Mouse (Mus musculus) kidney, adult 9 months (tissue): ENCODE results near the gene Col6a3.

Source experiments
- DNase-seq: peaks from one replicate; pipeline ENCODE4 v3.0.0; 2022

Gene Col6a3

DNA sequence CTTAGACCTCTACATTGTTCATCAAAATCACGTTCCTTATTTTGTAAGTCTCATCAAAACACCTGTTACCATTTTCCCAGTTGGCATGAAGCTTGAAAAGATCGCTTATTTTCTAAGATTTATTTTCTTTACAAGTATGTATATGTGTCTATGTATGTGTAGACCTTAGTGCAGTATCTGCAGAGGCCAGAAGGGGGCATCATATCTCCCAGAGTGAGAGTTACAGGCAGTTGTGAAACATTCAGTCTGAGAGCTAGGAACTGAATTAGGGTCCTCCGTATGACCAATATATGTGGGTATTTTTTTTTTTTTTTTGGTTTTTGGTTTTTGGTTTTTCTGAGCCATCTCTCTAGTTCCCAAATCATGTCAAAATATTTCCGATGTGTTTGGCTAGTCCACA is 50.4 kb downstream of the Col6a3 start:
- no peak for DNase-seq

DNA sequence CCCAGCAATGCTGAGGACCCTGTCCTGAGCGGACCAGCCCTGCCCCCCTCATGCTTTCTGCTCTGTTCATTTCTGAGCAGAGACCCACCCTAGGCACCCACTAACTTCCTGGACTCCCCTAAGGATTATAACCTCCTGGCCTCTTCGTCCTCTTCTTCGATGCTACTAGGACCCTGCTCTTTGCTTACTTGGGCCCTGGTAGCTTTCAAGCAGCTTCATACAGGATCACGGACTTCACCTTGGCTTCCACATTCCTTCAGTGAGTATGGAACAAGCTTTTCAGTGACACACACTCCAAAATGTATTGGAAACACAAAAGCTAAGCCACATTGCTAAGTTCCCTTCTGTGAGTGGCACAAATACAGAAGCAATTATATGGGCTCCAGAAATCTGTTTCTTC is 52.8 kb downstream of the Col6a3 start:
- DNase-seq: no peak

GRCm38 (mm10) chr1:90789506-90789905 is 54.3 kb downstream of the Col6a3 start:
- DNase-seq: no peak

DNA sequence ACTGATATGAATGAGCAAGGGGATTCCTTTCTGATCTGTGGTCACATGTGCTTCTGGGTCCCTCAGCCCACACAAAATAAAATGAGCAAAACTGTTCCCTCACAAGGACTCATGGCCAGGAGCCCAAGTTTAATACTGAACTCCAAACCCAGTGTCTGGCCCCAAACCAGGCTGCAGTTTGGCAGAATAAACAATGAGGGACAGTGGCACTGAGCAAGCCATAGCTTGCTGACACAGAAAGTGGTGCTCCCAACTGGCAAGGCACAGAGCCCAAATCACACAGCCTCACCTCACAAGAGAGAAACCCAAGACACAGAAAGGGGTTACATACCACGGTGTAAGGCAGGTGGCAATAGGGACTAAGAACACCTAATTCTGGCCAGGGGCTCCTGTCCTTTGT is 63.3 kb downstream of the Col6a3 start:
- DNase-seq: no peak

DNA sequence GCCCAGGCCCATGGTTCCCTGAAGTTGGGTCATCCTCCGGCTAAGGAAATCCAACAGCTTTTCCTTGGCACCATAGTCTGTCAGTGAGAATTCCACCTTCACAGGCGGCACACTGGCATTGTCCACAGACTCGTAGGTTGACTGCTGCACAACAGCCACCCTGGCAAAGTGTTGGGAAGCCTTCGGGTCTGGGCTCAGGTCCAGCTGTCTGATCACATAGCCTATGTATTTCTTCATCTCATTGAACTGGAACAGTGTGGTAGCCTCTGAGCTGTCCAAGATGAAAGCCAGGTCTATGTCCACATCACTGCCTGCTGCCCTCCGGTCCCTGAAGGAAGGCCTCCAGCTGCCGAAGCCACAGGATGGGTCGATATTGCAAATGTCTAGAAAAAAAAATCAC is 64.7 kb downstream of the Col6a3 start:
- DNase-seq: no peak

DNA sequence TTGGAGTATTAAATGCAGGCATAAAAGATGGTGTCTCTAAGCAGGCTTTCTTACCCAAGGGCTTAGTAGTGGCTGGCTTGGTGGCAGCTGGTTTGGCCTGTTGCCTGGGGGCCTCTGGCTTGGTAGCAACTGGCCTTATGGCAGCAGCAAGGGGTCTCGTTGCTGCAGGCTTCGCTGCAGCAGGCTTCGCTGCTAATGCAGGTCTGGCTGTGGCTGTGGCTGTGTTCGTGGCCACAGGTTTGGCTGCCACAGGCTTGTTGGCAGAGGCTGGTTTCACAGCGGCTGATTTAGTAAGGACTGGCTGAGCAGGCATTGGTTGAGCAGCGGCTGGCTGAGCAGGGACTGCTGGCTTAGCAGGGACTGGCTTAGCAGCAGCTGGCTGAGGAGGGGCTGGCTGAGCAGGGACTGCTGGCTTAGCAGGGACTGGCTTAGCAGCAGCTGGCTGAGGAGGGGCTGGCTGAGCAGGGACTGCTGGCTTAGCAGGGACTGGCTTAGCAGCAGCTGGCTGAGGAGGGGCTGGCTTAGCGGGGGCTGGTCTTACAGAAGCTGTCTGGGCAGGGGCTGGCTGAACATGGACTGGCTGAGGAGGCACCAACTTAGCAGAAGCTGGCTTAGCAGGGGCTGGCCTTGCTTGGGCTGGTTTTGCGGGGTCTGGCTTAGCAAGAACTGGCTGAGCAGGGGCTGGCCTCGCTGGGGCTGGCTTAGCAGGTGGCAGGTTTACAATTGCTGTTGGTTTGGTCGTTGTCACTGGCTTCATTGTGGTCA is 68.1 kb downstream of the Col6a3 start:
- no peak for DNase-seq

- DNase-seq: no peak
Measured at GRCm38 (mm10) chr1:90771172-90771571, 72.6 kb downstream of the Col6a3 start.

DNA sequence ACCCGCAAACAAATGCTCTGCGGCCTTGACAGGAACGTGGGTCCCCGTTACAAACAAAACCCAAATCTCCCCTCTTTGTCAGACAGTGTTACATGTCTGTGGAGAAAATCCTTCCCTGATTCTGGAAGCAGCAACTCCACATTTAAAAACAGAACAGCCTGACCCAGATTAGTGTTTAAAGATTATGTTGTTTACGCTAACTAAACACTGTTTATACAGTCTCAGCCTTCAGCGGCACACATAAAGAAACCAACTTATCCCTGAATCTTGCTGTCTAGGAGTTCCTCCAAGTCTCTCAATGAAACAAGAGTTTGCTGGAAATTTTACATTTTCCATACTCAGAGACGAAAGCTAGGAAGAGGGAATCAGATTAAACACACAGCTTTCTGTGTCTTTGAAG is 73.7 kb downstream of the Col6a3 start:
- DNase-seq: no peak

DNA sequence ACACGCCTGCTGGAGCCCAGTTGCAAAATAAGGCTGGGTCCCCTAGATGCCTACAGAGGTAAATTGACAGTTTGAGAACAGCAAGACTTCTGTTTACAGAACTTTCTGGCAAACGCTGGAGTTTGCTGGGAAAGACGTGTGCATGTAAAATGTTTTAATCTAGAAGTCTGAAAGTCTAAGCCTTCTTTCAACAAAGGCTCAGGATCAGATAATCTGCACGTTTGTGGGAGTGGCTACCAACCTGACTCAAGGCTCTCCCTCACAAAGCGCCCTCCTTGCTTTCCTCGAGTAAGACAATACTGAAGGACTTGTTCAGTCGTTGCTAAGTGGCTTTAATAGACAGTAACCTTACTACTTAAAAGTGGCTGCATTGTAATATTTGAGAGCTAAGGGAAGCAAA is 74.5 kb downstream of the Col6a3 start:
- no peak for DNase-seq

- DNase-seq: peak; percentile 42
Measured at GRCm38 (mm10) chr1:90758091-90758673, 85.6 kb downstream of the Col6a3 start.

DNA sequence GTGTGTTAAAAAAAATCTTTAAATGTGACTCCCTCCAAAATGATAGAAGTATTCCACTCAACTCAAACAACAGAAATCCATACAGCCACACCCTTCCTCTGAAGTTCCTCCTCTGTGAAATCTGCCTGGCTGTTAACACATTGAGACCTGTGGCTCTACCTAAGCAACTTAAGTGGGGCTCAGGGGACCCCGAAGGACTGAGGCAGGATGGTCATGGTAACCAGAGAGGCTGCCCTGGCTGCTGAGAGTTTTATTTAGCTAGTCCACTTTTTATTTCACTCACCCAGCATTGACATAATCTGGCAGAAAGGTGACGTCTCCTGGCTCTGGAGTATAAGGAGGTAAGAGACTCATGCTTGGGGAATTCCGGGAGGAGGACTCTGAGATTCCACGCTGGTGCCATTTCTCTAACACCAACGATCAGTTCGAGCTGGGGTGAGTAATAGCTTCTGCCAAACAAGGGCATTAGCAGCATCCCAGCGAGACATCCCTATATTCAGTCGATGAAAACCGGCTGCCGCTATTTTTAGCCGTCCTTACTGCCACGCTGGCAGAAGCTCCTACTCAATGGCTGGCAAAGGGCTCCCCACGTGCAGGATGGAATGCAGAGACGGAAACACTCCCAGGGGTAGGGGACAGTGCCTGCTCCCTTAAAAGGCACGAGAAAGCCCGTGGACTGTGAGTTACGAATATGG is 89.8 kb downstream of the Col6a3 start:
- no peak for DNase-seq

DNA sequence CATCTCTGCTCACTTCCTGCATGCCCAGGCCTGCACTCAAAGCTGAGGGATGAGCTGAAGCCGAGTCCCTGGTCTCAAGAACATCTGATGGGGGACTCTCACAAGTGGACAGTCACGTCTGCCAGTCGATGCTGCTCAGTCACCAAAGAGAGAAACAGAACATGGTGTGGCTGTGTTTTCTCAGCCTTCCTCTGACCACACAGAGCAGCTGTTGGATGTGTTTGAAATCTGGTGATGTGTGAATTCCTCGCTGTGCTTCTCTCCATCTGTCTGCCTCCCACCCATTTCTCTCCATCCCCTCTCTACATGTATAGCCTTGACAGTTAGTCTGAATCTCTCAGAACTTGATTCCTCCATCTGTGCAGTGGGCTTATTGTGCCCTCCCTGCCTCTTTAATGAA is 92.5 kb downstream of the Col6a3 start:
- DNase-seq: no peak

- no peak for DNase-seq
Measured at GRCm38 (mm10) chr1:90750169-90750568, 93.6 kb downstream of the Col6a3 start.

DNA sequence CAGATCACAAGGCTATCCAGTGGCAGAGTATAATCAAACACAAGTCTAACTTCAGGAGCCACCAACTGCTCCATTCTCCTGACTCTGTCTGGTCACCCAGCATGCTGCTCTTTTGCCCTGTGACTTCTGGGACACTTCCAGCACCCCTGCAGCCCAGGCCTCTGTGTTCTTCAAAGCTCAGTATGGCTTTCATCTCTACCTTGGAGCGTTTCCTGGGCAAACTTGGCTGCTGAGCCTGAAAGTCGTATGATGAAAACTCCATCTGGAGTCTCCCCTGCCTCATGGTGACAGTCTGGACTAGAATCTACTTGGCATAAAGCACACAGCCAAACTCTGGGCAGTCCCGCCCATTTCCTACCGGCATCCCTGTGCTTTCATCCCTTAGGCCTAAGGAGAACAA is 95.2 kb downstream of the Col6a3 start:
- DNase-seq: no peak

- peak; percentile 49 for DNase-seq
Measured at GRCm38 (mm10) chr1:90743941-90744386, 99.8 kb downstream of the Col6a3 start.

DNA sequence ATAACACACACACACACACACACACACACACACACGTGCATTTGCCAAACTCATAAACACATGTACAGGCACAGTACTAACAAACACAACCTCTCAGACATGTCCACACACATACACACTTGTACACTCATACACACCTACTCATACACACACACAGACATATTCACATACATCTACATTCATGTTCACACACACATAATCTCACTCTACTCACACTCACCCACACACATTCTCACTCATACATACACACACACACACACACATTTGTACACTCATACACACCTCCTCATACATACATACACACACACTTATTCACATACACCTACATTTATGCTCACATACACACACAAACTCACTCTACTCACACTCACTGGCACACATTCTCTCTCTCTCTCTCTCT is 100.3 kb downstream of the Col6a3 start:
- no peak for DNase-seq

DNA sequence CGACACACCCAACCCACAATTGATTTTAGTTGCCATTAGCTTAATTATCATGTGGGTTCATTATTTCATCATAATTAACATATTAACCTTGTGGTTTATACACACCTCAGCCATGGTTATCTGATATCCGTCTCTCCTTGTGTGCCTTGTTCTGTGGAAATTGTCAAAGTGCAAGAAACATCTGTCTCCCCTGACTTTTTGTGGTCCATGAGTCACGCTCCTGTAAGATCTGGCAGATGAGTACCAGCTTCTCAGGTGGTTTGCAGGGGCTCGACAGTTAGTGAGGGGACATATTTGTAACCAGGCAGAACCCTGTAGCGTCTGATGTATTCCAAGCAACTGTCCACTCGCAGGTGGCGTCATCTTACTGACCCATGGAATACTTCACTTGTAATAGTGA is 101.1 kb downstream of the Col6a3 start:
- no peak for DNase-seq

DNA sequence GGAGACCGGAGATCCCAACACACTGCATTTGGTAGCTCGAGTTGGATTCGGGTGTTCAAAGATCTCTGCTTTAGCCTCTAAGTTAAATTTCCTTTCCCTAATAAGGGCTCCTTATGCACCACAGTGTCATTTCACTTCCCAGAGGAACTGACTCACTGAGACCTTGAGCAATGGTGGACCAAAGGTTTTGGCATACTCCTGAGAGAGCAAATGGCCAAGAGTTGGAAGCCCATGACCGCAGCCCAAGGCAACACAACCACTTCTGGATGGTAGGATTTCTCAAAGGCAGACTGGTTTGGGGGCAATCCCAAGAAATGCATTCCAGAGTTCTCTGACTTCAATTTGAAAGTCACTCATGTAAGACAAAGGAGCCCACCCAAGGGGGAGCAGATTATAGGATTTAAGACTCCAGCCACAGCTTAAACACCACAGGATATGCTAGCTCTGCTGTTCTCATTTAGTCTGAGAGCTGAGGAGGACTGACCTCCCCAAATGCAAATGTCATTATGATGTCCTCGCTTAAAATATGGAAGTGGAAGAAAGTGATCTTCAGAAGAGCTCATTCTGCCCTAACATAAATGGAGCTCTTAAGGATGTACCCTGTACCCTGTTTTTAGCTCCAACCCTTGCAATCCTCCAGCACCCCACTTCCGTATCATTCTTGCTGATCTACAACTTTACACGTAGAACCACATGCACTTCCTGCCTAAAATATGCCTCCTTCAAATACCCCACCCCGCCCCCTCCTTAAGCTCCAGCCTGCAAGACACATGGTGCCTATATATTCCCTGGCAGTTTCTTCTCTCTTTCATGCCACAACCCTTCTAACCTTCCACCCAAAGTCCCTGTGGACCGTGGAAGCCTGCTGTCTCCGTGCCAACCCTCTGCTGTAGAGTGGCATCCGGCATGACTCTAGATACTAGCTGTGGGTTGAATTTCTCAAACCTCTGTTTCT is 103.3 kb downstream of the Col6a3 start:
- no peak for DNase-seq

GRCm38 (mm10) chr1:90738913-90739312 is 104.9 kb downstream of the Col6a3 start:
- DNase-seq: no peak

DNA sequence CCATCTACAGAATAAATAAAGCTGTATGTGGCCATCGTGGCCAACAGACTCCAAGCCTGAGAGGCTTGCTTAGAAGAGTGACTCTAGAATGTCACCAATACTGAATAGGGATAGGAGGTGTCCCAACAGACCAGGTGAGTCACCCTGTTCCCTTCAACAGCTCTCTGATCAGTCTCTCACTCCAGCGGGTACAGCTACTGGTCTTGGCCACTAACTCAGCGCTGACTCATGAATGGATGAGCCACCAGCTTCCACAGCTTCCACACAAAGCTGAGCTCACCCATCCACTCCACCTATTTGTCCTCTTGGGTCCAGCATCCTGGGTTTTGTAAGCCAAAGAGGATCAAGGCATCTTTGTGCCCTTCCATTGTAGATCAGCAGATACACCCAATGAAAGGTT is 114.3 kb downstream of the Col6a3 start:
- DNase-seq: no peak

DNA sequence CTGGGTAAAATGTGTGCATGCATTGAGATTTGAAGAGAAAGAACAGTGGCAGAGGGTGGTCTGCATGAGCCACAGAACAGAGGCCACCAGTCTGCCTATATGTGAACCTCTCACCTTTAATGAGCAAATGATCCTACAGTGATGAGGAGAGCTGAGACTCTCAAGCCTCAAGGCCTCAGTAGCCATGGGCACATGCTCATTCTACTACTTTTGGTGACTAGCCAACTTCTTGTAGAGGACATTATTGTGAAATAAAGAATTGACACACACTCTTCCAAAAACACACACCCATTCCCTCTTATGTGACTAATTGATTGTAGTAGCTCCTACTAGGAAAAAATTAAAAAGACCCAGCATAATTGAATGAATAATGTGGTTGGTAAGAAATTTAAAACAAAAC is 120.0 kb downstream of the Col6a3 start:
- DNase-seq: no peak

DNA sequence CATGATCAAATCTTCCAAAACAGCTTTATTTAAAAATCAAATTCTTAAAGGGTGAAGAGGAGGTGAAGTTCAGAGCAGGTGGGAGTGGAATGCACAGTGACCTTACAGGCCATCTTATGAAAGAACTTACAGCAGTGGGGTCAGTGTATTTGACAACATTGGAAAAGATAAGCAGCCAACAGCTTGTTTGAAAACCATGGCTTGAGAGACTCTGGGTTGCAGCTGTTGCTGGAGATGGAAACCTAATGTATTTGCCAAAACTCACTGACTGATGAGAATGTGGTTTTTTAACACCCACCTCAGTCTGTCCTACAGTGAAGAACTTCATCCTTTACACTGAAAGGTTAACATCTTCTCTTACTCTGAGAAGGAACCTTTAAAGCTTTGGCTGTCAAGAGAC is 120.4 kb downstream of the Col6a3 start:
- no peak for DNase-seq

DNA sequence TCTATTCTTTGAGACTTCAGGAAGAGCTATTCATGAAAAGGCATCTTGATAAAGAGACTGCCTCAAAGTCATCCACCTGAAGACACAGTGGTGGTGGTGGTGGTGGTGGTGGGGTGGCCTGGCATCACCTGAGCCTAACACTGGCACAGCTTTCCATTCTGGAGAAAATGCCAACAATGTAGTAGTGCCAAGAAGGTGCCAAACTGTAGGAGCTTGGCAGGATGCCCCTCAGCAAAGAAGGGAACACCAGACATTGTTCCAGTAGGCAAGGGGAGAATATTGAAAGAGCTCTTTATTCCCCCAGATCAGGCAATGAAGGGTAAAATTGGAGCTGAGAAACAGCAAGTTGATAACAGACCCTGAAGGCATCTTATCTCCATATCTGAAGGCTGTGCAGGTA is 121.8 kb downstream of the Col6a3 start:
- DNase-seq: no peak
